Mouse (Mus musculus): ENCODE measurements around the gene Ccr10. TPM values are rescaled to one million over a fixed set of nuclear protein-coding genes. Genes with fewer than 3 reads are reported as not detected.

The Ccr10 gene
- 0.12 and 0.25 TPM in 2 replicates for polyA plus RNA-seq (2012)

GRCm38 (mm10) chr11:101174851-101175628 is at the start of gene Ccr10:
Gene Ccr10, minus strand, starts transcription at chr11:101175443.

GRCm38 (mm10) chr11:101170811-101171610 is 4.2 kb downstream of the Ccr10 start, which contains the start of gene Plekhh3:
Gene Plekhh3, minus strand, starts transcription at chr11:101171351.

GRCm38 (mm10) chr11:101170354-101170810 is 4.9 kb downstream of the Ccr10 start, which contains the start of gene Cntnap1:
Gene Cntnap1, plus strand, starts transcription at chr11:101170523.

GRCm38 (mm10) chr11:101155728-101156371 is 19.4 kb downstream of the Ccr10 start, which contains the start of gene Tubg2:
Gene Tubg2, plus strand, starts transcription at chr11:101155907.

Other genes starting within 250 kb of the Ccr10 start
- gene Stat3, start 235.9 kb downstream of the Ccr10 start, polyA plus RNA-seq (2012), result 55.6 and 64.4 TPM in 2 replicates
- 11.1 and 19.8 TPM in 2 replicates for gene Cavin1, start 204.6 kb downstream of the Ccr10 start, polyA plus RNA-seq (2012)
- gene Atp6v0a1, start 166.0 kb downstream of the Ccr10 start, polyA plus RNA-seq (2012), result 14.5 and 15.3 TPM in 2 replicates
- 10.9 and 18.8 TPM in 2 replicates for gene Naglu, start 105.4 kb downstream of the Ccr10 start, polyA plus RNA-seq (2012)
- gene Hsd17b1, start 97.0 kb downstream of the Ccr10 start, polyA plus RNA-seq (2012), result 14.7 and 25.8 TPM in 2 replicates
- gene Coasy, start 92.9 kb downstream of the Ccr10 start, polyA plus RNA-seq (2012), result 28.1 and 33.5 TPM in 2 replicates
- 25.5 and 26.1 TPM in 2 replicates for gene Mlx, start 88.2 kb downstream of the Ccr10 start, polyA plus RNA-seq (2012)
- 31.9 and 37.0 TPM in 2 replicates for gene Psmc3ip, start 80.0 kb downstream of the Ccr10 start, polyA plus RNA-seq (2012)
- gene Retreg3, start 55.5 kb downstream of the Ccr10 start, polyA plus RNA-seq (2012), result 10.3 and 11.6 TPM in 2 replicates
- gene Tubg1, start 55.5 kb downstream of the Ccr10 start, polyA plus RNA-seq (2012), result 65.7 and 69.7 TPM in 2 replicates
- gene Tubg2, start 19.5 kb downstream of the Ccr10 start, polyA plus RNA-seq (2012), result 0.12 TPM in 1 of 2 replicates, not detected in the other
- 1.3 and 1.7 TPM in 2 replicates for gene Cntnap1, start 4.9 kb downstream of the Ccr10 start, polyA plus RNA-seq (2012)
- 1.7 and 2.8 TPM in 2 replicates for gene Plekhh3, start 4.1 kb downstream of the Ccr10 start, polyA plus RNA-seq (2012)
- gene Ezh1, start 51.0 kb upstream of the Ccr10 start, polyA plus RNA-seq (2012), result 4.0 and 4.4 TPM in 2 replicates
- gene Ramp2, start 70.6 kb upstream of the Ccr10 start, polyA plus RNA-seq (2012), result 0.44 TPM in 1 of 2 replicates, not detected in the other
- 95.7 and 108 TPM in 2 replicates for gene Vps25, start 78.3 kb upstream of the Ccr10 start, polyA plus RNA-seq (2012)
- gene Wnk4, start 85.1 kb upstream of the Ccr10 start, polyA plus RNA-seq (2012), result 0.48 and 1.5 TPM in 2 replicates
- 0.18 and 0.28 TPM in 2 replicates for gene Cntd1, start 103.6 kb upstream of the Ccr10 start, polyA plus RNA-seq (2012)
- 27.4 and 27.5 TPM in 2 replicates for gene Coa3, start 103.7 kb upstream of the Ccr10 start, polyA plus RNA-seq (2012)
- 116 and 157 TPM in 2 replicates for gene Becn1, start 126.8 kb upstream of the Ccr10 start, polyA plus RNA-seq (2012)
- gene Psme3, start 140.8 kb upstream of the Ccr10 start, polyA plus RNA-seq (2012), result 57.6 and 67.2 TPM in 2 replicates
- 3.4 and 5.3 TPM in 2 replicates for gene Aoc2, start 149.6 kb upstream of the Ccr10 start, polyA plus RNA-seq (2012)
- gene Aoc3, start 155.2 kb upstream of the Ccr10 start, polyA plus RNA-seq (2012), result 0.09 TPM in 1 of 2 replicates, not detected in the other
- gene G6pc, start 192.1 kb upstream of the Ccr10 start, polyA plus RNA-seq (2012), result not detected in 2 replicates
- 67.2 and 86.7 TPM in 2 replicates for gene Aarsd1, start 242.2 kb upstream of the Ccr10 start, polyA plus RNA-seq (2012)
- 1.2 and 1.4 TPM in 2 replicates for gene Gm27029, start 249.4 kb upstream of the Ccr10 start, polyA plus RNA-seq (2012)
- 5.6 and 7.3 TPM in 2 replicates for gene Rundc1, start 249.6 kb upstream of the Ccr10 start, polyA plus RNA-seq (2012)
- gene Ptges3l, start 249.9 kb upstream of the Ccr10 start, polyA plus RNA-seq (2012), result 0.53 and 1.1 TPM in 2 replicates